Mouse (Mus musculus): Measurements from ENCODE around the gene 3300002I08Rik. TPM values are rescaled to one million over a fixed set of nuclear protein-coding genes. Genes with fewer than 3 reads are reported as not detected.

The 3300002I08Rik gene
- total RNA-seq (2023): 0.66 TPM in 1 of 2 replicates, not detected in the other

DNA sequence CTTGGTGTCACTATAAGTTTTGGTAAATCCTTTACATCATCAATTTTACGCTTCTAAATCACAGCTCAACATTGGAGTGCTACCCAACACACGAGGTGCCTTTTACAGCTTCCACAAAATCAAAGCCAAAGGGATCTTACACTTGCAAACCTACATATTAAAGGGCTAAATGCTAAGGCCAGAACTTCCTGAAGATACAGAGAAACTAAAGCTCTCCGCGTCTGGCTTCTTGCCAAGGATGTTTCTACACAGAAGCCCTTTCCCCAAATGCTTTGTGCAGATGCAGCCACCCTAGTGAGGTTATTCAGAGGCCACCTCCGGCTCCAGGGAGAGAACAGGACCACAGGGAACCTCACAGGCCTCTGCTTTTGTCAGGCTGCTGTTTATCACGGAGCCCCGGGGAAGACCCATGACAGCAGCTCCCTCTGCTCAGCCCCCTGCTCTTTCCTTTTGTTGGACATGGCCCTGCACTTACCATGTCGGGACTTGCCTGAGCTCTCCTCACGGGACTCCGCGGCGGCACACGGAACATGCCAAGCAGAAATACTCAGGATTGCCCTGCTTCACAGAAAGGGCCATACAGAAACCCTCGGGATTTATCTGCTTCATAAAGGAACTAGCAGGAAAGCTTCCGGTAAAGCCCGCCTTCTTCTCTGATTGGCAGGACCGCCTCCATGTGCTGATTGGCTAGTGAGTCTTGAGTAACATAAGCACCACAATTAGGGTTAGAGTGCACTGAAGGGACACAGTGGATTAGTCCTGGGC lies at the start of gene 3300002I08Rik:
Gene 3300002I08Rik, minus strand, starts transcription at position 653 of the 765 bp plus-strand sequence.

DNA sequence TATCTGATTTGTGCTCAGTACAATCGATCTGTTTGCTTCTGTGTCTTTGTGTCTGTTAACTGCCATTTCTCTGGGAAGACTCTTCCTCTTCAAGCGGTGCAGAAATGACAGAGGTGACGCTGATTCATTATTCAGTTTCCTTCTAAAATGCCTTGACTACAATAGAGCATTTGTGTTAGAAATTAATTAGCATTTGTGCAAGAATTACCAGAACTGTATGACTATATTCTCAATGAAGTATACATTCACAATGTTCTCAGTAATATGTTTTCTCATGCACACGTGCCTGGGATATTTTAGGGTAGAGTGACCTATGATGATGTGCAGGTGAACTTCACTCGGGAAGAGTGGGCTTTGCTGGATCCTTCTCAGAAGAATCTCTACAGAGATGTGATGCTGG lies 39.2 kb downstream of the 3300002I08Rik start, which contains the start of gene Gm10130:
Gene Gm10130, plus strand, starts transcription at position 301 of the 400 bp plus-strand sequence.

Other genes with a start within 250 kb of the 3300002I08Rik start
- 7.8 and 9.3 TPM in 2 replicates for gene Zfp120, start 226.1 kb downstream of the 3300002I08Rik start, total RNA-seq (2023)
- not detected in 2 replicates for gene Gm10770, start 183.1 kb downstream of the 3300002I08Rik start, total RNA-seq (2023)
- not detected in 2 replicates for gene Gm14139, start 181.0 kb downstream of the 3300002I08Rik start, total RNA-seq (2023)
- gene Zfp937, start 144.7 kb downstream of the 3300002I08Rik start, total RNA-seq (2023): 0.20 and 0.54 TPM in 2 replicates
- 4.1 and 5.5 TPM in 2 replicates for gene Gm21994, start 107.2 kb downstream of the 3300002I08Rik start, total RNA-seq (2023)
- not detected in 2 replicates for gene Gm14124, start 105.2 kb downstream of the 3300002I08Rik start, total RNA-seq (2023)
- not detected in 2 replicates for gene Gm10130, start 39.1 kb downstream of the 3300002I08Rik start, total RNA-seq (2023)
- gene Zfp442, start 88.7 kb upstream of the 3300002I08Rik start, total RNA-seq (2023): 0.36 and 0.47 TPM in 2 replicates
- not detected in 2 replicates for gene Zfp345, start 122.3 kb upstream of the 3300002I08Rik start, total RNA-seq (2023)
- 11.9 and 13.8 TPM in 2 replicates for gene Cst7, start 207.7 kb upstream of the 3300002I08Rik start, total RNA-seq (2023)
- 41.8 and 55.5 TPM in 2 replicates for gene Apmap, start 245.8 kb upstream of the 3300002I08Rik start, total RNA-seq (2023)

Measured in neutrophil, adult 65 days (primary cell).